Mouse (Mus musculus) liver, embryonic 14 days (tissue): ENCODE results near the gene Gm21738. TPM values are rescaled to one million over a fixed set of nuclear protein-coding genes. Genes with fewer than 3 reads are reported as not detected.

Source experiments
- polyA plus RNA-seq: library from polyadenylated mRNA; depleted of rRNA; stranded (reverse); fragments of >200 nt; gene quantifications from 2 replicates; pipeline ENCODE4 v1.2.3, GENCODE M21; 2012; rRNA removed

Gene Gm21738
- polyA plus RNA-seq, result not detected in 2 replicates

DNA sequence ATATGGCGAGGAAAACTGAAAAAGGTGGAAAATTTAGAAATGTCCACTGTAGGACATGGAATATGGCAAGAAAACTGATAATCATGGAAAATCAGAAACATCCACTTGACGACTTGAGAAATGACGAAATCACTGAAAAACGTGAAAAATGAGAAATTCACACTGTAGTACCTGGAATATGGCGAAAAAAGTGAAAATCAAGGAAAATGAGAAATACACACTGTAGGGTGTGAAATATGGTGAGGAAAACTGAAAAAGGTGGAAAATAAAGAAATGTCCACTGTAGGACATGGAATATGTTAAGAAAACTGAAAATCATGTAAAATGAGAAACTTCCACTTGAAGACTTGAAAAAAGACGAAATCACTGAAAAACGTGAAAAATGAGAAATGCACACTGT, at the start of gene Gm21738:
Gene Gm21738, minus strand, starts transcription at position 101 of the 400 bp plus-strand sequence.

Other genes with a start within 250 kb of the Gm21738 start
- gene Gm2244, start 131.0 kb upstream of the Gm21738 start, polyA plus RNA-seq, result not detected in 2 replicates
- 0.35 and 0.38 TPM in 2 replicates for gene Gm2237, start 166.2 kb upstream of the Gm21738 start, polyA plus RNA-seq
- gene Gm5458, start 183.7 kb upstream of the Gm21738 start, polyA plus RNA-seq, result not detected in 2 replicates